Mouse (Mus musculus) C2C12 (cell line): ENCODE measurements around the gene Wwc2.

ENCODE experiments used
- CTCF ChIP-seq: IDR thresholded peaks from one replicate; pipeline ENCODE4 v1.5.1; 2011; ENCODE audit not compliant: control insufficient read depth, insufficient read depth, insufficient read length
- FOSL1 ChIP-seq: IDR thresholded peaks from one replicate; pipeline ENCODE4 v1.8.0; 2011; ENCODE audit warnings: mild to moderate bottlenecking, low read length; ENCODE audit not compliant: poor library complexity, insufficient read depth, severe bottlenecking
- MAX ChIP-seq: IDR thresholded peaks from one replicate; pipeline ENCODE4 v1.6.1; 2011; ENCODE audit warnings: mild to moderate bottlenecking, control low read depth
- MYOD1 ChIP-seq: IDR thresholded peaks from one replicate; pipeline ENCODE4 v1.6.1; 2011; ENCODE audit warnings: low read depth; ENCODE audit not compliant: control insufficient read depth, insufficient read length
- MYOG ChIP-seq: IDR thresholded peaks from one replicate; pipeline ENCODE4 v1.6.1; 2011; ENCODE audit not compliant: control insufficient read depth, insufficient read length; ENCODE audit errors: extremely low read depth
- USF1 ChIP-seq: IDR thresholded peaks from one replicate; pipeline ENCODE4 v1.6.1; 2011; ENCODE audit warnings: low read depth, mild to moderate bottlenecking, control low read depth, moderate library complexity

- TF ChIP-seq CTCF (no peak), USF1 (no peak), MAX (no peak), FOSL1 (no peak), MYOG (no peak), MYOD1 (no peak)
Measured at GRCm38 (mm10) chr8:47914946-47915345, 75.8 kb downstream of the Wwc2 start.
